Mouse (Mus musculus): ENCODE data around the gene Anxa6.

DNA sequence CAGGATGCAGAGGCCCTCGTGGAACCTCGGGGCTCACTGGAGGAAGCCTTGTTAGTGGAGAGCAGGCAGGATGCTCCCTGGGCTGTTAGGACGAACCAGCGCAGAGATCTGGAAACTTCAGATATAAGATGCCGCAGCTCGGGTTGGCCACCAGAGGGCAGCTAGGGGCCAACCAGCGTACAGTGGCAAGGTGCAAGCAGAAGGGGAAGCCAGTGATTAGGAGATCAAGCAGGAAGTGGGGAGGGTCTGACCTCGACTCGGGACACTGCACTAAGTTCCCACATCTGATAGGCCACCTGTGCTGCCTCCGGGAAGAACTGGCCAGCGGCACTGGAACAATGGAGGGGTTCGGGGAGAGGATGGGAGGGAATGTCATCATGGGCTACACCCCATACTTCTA lies 35.0 kb downstream of the Anxa6 start:
- TF ChIP-seq EP300 (IDR thresholded peaks at IDR 0.05; ENCODE audit: low read length) (no peak), USF1 (IDR thresholded peaks at IDR 0.05; ENCODE audit: low read depth, low read length) (no peak), MEF2A (IDR thresholded peaks at IDR 0.05; ENCODE audit: borderline replicate concordance, low read depth, low read length) (0 out of 2 replicates have a peak, but pooled peaks have one; percentile 9), UBTF (IDR thresholded peaks at IDR 0.05; ENCODE audit: low read depth, low read length) (no peak), CTCF (conservative IDR thresholded peaks at IDR 0.05 in 1 of 2, IDR thresholded peaks at IDR 0.05 in 1 of 2; ENCODE audit: low read depth in 2 of 2, low read length in 2 of 2) (peak; percentile 51 to 94)

All from CH12.LX (cell line).